Mouse (Mus musculus) midbrain, embryonic 12.5 days (tissue): ENCODE measurements around the gene Pramef17. TPM values are rescaled to one million over a fixed set of nuclear protein-coding genes. Genes with fewer than 3 reads are reported as not detected.
"Not testable (repeated sequence)": the region's sequence is repeated elsewhere in the genome, so short reads cannot be mapped to it uniquely, and the experiment has no call there.

ENCODE experiments used
- ATAC-seq: fragments of 200-750 bp; cut with Nextera tagmentation; 2 replicates; pipeline ENCODE4 v1.8.0; 2017; ENCODE audit warnings: low read depth, moderate TSS enrichment, moderate library complexity; ENCODE audit not compliant: low FRiP score
- H3K27ac ChIP-seq: fragments of 300-500 bp; sonication (generic); replicated peaks from 2 replicates; pipeline ENCODE4 v1.5.1; 2016; ENCODE audit warnings: mild to moderate bottlenecking
- H3K27me3 ChIP-seq: fragments of 300-500 bp; sonication (generic); 2 replicates; pipeline ENCODE4 v1.6.1; 2016; ENCODE audit warnings: mild to moderate bottlenecking
- H3K36me3 ChIP-seq: fragments of 300-500 bp; sonication (generic); 2 replicates; pipeline ENCODE4 v1.6.1; 2016
- H3K4me1 ChIP-seq: fragments of 300-500 bp; sonication (generic); 2 replicates; pipeline ENCODE4 v1.6.1; 2016
- H3K4me2 ChIP-seq: fragments of 300-500 bp; sonication (generic); replicated peaks from 2 replicates; pipeline ENCODE4 v1.6.1; 2016; ENCODE audit warnings: mild to moderate bottlenecking, moderate library complexity
- H3K4me3 ChIP-seq: fragments of 300-500 bp; sonication (generic); 2 replicates; pipeline ENCODE4 v1.5.1; 2016; ENCODE audit warnings: mild to moderate bottlenecking
- H3K9ac ChIP-seq: fragments of 300-500 bp; sonication (generic); replicated peaks from 2 replicates; pipeline ENCODE4 v1.6.1; 2016; ENCODE audit warnings: mild to moderate bottlenecking, moderate library complexity
- H3K9me3 ChIP-seq: fragments of 300-500 bp; sonication (generic); 2 replicates; pipeline ENCODE4 v1.6.1; 2016; ENCODE audit warnings: mild to moderate bottlenecking
- WGBS: fragments of 180-500 bp; shearing (Covaris S2); methylation state at CpG from one replicate; pipeline ENCODE4 v1.1.7; 2016; 5-methylcytosine and 5-hydroxymethylcytosine counted together
- polyA plus RNA-seq: library from polyadenylated mRNA; unstranded; fragments of >200 nt; fragmentation: Nextera tagmentation; extraction: Ambion mirVana; gene quantifications from 2 replicates; pipeline ENCODE4 v1.2.1, GENCODE M21; 2016

Pramef17 gene
- polyA plus RNA-seq: not detected in 2 replicates

GRCm38 (mm10) chr4:143994269-143994668 lies at the start of gene Pramef17:
TSS of gene Pramef17 (minus strand) at chr4:143994369.
- not testable (repeated sequence) for H3K9ac ChIP-seq, H3K36me3 ChIP-seq, H3K27ac ChIP-seq, H3K4me3 ChIP-seq, H3K27me3 ChIP-seq, H3K4me2 ChIP-seq, H3K4me1 ChIP-seq, ATAC-seq
- H3K9me3 ChIP-seq: peaks cover 16% of the 10 kb centered on the region
- 51% methylated on average over 3 of the region's 3 CpGs for WGBS

DNA sequence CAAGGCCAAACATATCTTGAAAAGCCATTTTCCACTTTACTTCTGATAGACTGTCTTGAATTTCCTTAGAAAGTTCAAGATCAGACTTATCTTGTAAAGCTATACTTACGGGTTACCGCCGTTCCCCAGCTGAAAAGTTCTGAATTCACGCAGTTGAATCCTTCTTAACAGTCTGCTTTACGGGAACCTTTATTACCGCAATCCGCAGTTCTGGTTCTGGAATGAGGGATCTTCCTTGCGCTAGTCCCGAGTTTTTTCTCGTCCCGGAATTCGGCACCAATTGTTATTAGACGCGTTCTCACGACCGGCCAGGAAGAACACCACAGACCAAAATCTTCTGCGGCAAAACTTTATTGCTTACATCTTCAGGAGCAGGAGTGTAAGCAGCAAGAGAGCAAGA lies 6.0 kb downstream of the Pramef17 start:
- H3K4me2 ChIP-seq, H3K4me3 ChIP-seq, H3K9ac ChIP-seq, H3K27me3 ChIP-seq, H3K4me1 ChIP-seq, H3K36me3 ChIP-seq, ATAC-seq, H3K9me3 ChIP-seq, H3K27ac ChIP-seq: not testable (repeated sequence)
- WGBS: 93% methylated on average over 17 of the region's 17 CpGs

GRCm38 (mm10) chr4:143987475-143987941 lies 6.7 kb downstream of the Pramef17 start:
- H3K4me2 ChIP-seq, H3K36me3 ChIP-seq, H3K27ac ChIP-seq, ATAC-seq, H3K27me3 ChIP-seq, H3K4me1 ChIP-seq, H3K9me3 ChIP-seq, H3K4me3 ChIP-seq, H3K9ac ChIP-seq: not testable (repeated sequence)
- WGBS: 92% methylated on average over 9 of the region's 17 CpGs

DNA sequence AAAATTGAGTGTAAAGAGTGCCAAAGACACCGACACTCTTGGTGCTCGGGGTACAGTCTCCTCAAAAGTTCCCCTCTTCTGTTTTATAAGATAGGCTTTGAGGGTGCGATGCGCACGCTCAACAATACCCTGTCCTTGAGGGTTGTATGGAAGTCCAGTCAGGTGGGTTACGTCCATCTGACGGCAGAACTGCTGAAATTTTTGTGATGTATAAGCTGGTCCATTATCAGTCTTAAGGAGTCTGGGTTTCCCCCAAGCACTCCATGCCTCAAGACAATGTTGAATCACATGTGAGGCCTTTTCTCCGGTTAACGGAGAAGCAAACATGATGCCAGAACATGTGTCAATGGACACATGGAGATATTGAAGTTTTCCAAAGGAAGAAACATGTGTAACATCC lies 8.4 kb downstream of the Pramef17 start:
- ATAC-seq, H3K4me1 ChIP-seq, H3K27ac ChIP-seq, H3K9me3 ChIP-seq, H3K27me3 ChIP-seq, H3K36me3 ChIP-seq, H3K4me3 ChIP-seq, H3K4me2 ChIP-seq, H3K9ac ChIP-seq: not testable (repeated sequence)
- WGBS: 91% methylated on average over 6 of the region's 9 CpGs

DNA sequence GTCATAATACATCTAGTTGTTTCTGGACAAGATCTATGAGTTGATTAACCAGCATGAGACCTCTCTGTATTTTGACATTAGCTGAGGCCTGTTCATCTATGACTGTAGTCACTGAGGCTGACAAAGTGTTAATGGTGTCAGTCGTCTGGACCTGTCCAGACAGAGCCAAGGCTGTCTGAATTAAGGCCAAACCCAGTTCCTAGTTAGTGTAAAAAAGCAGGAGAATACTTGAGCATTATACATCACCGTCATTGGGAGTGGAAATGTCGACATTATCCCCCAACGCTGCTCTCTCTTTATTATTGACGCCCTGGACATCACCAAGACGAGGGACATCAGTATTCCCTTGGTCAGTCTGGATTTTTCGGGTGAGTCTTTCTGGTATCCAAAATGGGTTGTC lies 9.0 kb downstream of the Pramef17 start:
- not testable (repeated sequence) for H3K27ac ChIP-seq, H3K4me2 ChIP-seq, H3K4me1 ChIP-seq, H3K36me3 ChIP-seq, H3K9ac ChIP-seq, H3K9me3 ChIP-seq, ATAC-seq, H3K4me3 ChIP-seq, H3K27me3 ChIP-seq
- WGBS: no CpG with 5 or more reads among the region's 7 CpGs

DNA sequence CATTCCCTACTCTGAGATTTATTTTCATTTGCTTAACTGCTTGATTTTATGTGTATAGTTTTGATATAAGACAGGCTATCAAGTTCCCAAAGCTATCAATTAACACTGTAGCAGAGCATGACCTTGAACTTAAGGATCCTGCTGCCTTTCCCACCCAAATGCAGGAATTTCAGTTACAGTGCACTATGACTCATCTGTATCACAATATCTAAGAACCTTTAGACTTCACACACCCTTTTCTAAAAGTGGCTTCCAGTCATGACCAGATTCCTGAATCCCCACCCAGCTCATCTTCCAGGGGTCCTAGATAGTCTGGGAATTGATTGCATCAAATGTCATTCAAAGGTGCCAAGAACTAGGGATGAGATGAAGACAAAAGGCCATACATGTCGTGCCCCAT lies 10.7 kb downstream of the Pramef17 start:
- H3K4me1 ChIP-seq, H3K27ac ChIP-seq, H3K36me3 ChIP-seq, ATAC-seq, H3K4me3 ChIP-seq, H3K27me3 ChIP-seq, H3K4me2 ChIP-seq, H3K9ac ChIP-seq, H3K9me3 ChIP-seq: not testable (repeated sequence)
- WGBS: 17% methylated on average over 1 of the region's 1 CpGs

DNA sequence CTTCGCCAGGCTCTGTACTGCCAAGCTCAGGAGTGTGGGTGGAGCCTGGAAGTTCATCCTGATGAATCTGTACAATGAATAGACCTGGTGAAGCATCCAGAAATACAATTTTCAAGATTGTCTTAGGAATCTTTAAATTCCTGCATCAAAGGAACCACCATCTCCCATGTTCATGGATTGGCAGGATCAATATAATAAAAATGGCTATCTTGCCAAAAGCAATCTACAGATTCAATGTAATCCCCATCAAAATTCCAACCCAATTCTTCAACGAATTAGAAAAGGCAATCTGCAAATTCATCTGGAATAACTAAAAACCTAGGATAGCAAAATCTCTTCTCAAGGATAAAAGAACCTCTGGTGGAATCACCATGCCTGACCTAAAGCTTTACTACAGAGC lies 27.3 kb downstream of the Pramef17 start, which contains the start of gene Gm13101:
Gm13101 (minus strand) TSS at position 101 of the 400 bp plus-strand sequence.
- ATAC-seq, H3K4me1 ChIP-seq, H3K4me3 ChIP-seq, H3K27ac ChIP-seq, H3K9ac ChIP-seq, H3K27me3 ChIP-seq, H3K36me3 ChIP-seq, H3K4me2 ChIP-seq: not testable (repeated sequence)
- WGBS: 46% methylated on average over 2 of the region's 2 CpGs
- 0 out of 2 replicates have a peak, but pooled peaks cover 13% of the 10 kb centered on the region for H3K9me3 ChIP-seq

DNA sequence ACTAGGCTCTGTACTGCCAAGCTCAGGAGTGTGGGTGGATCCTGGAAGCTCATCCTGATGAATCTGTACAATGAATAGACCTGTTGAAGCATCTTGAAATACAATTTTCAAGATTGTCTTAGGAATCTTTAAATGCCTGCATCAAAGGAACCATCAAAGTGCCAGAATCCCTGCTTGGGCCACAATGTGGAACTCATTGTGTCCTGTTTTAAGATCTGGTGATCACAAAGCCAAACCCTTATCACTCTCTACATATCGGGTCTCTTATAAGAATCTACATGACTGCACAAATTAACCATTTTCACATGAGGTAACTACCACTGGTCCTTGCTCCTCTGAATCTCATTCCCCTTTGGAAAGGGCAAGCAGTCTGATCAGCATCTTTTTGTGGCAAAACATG lies 43.3 kb downstream of the Pramef17 start, which contains the start of gene Pramef25:
Pramef25 (minus strand) TSS at position 101 of the 400 bp plus-strand sequence.
- not testable (repeated sequence) for H3K36me3 ChIP-seq, H3K9ac ChIP-seq, H3K4me2 ChIP-seq, ATAC-seq, H3K4me3 ChIP-seq, H3K4me1 ChIP-seq, H3K27me3 ChIP-seq, H3K27ac ChIP-seq
- WGBS: 92% methylated on average over 1 of the region's 1 CpGs
- 0 out of 2 replicates have a peak, but pooled peaks cover 19% of the 10 kb centered on the region for H3K9me3 ChIP-seq

Other genes starting within 250 kb of the Pramef17 start
- gene Gm13023, start 205.0 kb downstream of the Pramef17 start, polyA plus RNA-seq: not detected in 2 replicates
- not detected in 2 replicates for gene Gm13084, start 178.3 kb downstream of the Pramef17 start, polyA plus RNA-seq
- not detected in 2 replicates for gene Gm13103, start 147.9 kb downstream of the Pramef17 start, polyA plus RNA-seq
- not detected in 2 replicates for gene Pramef6, start 94.0 kb downstream of the Pramef17 start, polyA plus RNA-seq
- not detected in 2 replicates for gene Pramef25, start 43.4 kb downstream of the Pramef17 start, polyA plus RNA-seq
- gene Gm13101, start 27.4 kb downstream of the Pramef17 start, polyA plus RNA-seq: not detected in 2 replicates
- not detected in 2 replicates for gene Pramel4, start 64.8 kb upstream of the Pramef17 start, polyA plus RNA-seq
- not detected in 2 replicates for gene Gm13102, start 112.1 kb upstream of the Pramef17 start, polyA plus RNA-seq
- gene Oog3, start 168.3 kb upstream of the Pramef17 start, polyA plus RNA-seq: not detected in 2 replicates
- gene Oog2, start 196.3 kb upstream of the Pramef17 start, polyA plus RNA-seq: not detected in 2 replicates
- gene C87977, start 218.9 kb upstream of the Pramef17 start, polyA plus RNA-seq: not detected in 2 replicates